Comparison of ENCODE assay signal across 12 mouse cellular contexts in the genomic region with DNA sequence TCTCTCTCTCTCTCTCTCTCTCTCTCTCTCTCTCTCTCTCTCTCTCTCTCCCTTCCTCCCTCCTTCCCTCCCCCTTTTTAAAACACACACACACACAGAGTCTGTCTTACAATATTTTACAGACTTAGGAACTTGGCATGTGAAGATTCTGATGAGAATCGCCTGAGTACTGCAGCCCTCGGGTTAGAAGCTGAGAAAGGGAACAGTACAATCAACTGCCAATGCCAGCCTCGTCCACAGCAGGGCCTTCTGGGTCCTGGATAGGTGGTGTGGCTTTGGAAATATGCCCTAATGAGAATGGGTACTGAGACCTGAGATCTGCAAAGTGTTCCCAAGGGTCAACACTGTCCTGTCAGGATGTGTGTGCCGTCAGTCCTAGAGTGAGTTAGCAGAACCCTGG.
DNase-seq lines count a peak whose midpoint lies in the region; ATAC-seq lines count a peak whose summit lies in the region.
"Had no signal": no experiment of that assay in that cellular context is flagged by ENCODE, and none has a peak within 500 bp of the region (broad histone marks: within the 10 kb centered on the region; RNA-seq: fewer than 3 reads in every experiment).

No protein-coding gene starts in this region.

- no peaks in the 10 kb centered on the region for H3K9me3 ChIP-seq in forebrain, embryonic 11.5 days (ENCODE audit: control insufficient read depth, low read length)
- no peaks in the 10 kb centered on the region for H3K9me3 ChIP-seq in hindbrain, embryonic 15.5 days
- H3K9me3 ChIP-seq in neural tube, embryonic 13.5 days: no peaks in the 10 kb centered on the region
- H3K9me3 ChIP-seq: limb, embryonic 12.5 days had no signal

- H3K4me1 ChIP-seq in forebrain, embryonic 11.5 days (replicated peaks; ENCODE audit: control insufficient read depth, insufficient read depth, low read length): peaks cover 10% of the 10 kb centered on the region
- peaks cover 22% of the 10 kb centered on the region for H3K4me1 ChIP-seq in hindbrain, embryonic 15.5 days (replicated peaks)
- peaks cover 33% of the 10 kb centered on the region for H3K4me1 ChIP-seq in neural tube, embryonic 13.5 days (replicated peaks)
- H3K4me1 ChIP-seq: limb, embryonic 12.5 days had no signal

- no peaks in the 10 kb centered on the region for H3K36me3 ChIP-seq in forebrain, embryonic 11.5 days (ENCODE audit: control insufficient read depth, insufficient read depth, low read length)
- no peaks in the 10 kb centered on the region for H3K36me3 ChIP-seq in hindbrain, embryonic 15.5 days
- H3K36me3 ChIP-seq in neural tube, embryonic 13.5 days: no peaks in the 10 kb centered on the region
- H3K36me3 ChIP-seq: limb, embryonic 12.5 days had no signal

- no peak overlapping the region for H3K4me2 ChIP-seq in forebrain, embryonic 11.5 days (ENCODE audit: low read depth, low read length, severe bottlenecking)
- H3K4me2 ChIP-seq in hindbrain, embryonic 15.5 days: no peak overlapping the region
- H3K4me2 ChIP-seq in neural tube, embryonic 13.5 days: 0 out of 2 replicates have a peak overlapping the region, but pooled peaks have one; percentile 0
- H3K4me2 ChIP-seq: limb, embryonic 12.5 days had no signal

- DNase-seq in frontal cortex, postnatal 36 days (ENCODE audit: low spot score in 2 of 2): no peak
- DNase-seq in forebrain, embryonic 11.5 days (ENCODE audit: low spot score): no peak
- no peak for DNase-seq in adrenal gland, postnatal 10 days
- DNase-seq in spleen, postnatal 4 days (ENCODE audit: low spot score in 2 of 2): no peak
- DNase-seq in urinary bladder, postnatal 4 days (ENCODE audit: low spot score in 2 of 2): no peak
- DNase-seq: heart, postnatal 10 days; liver, postnatal 0 days had no signal

- WGBS in forebrain, embryonic 11.5 days: 32% methylated on average over 4 of the region's 4 CpGs
- 27% methylated on average over 4 of the region's 4 CpGs for WGBS in hindbrain, embryonic 15.5 days
- 32% methylated on average over 4 of the region's 4 CpGs for WGBS in neural tube, embryonic 13.5 days

- H3K27me3 ChIP-seq in forebrain, embryonic 11.5 days (ENCODE audit: control insufficient read depth, insufficient read depth, low read length): no peaks in the 10 kb centered on the region; the same call in 1 of the 2 replicates
- H3K27me3 ChIP-seq in hindbrain, embryonic 15.5 days: no peaks in the 10 kb centered on the region
- no peaks in the 10 kb centered on the region for H3K27me3 ChIP-seq in neural tube, embryonic 13.5 days

- no peak overlapping the region for H3K4me3 ChIP-seq in forebrain, embryonic 11.5 days (ENCODE audit: low read depth, low read length)
- H3K4me3 ChIP-seq in hindbrain, embryonic 15.5 days: no peak overlapping the region
- no peak overlapping the region for H3K4me3 ChIP-seq in neural tube, embryonic 13.5 days
- H3K4me3 ChIP-seq: limb, embryonic 12.5 days had no signal

- no peak overlapping the region for H3K9ac ChIP-seq in forebrain, embryonic 11.5 days (ENCODE audit: low read length)
- H3K9ac ChIP-seq in hindbrain, embryonic 15.5 days: no peak overlapping the region
- H3K9ac ChIP-seq in neural tube, embryonic 13.5 days: peak overlapping the region; percentile 55; the same call in 1 of the 2 replicates
- H3K9ac ChIP-seq: limb, embryonic 12.5 days; liver, postnatal 0 days had no signal

- peak overlapping the region; percentile 67; the same call in 1 of the 2 replicates for H3K27ac ChIP-seq in forebrain, embryonic 11.5 days (ENCODE audit: low read depth, low read length)
- peak overlapping the region; percentile 90 for H3K27ac ChIP-seq in hindbrain, embryonic 15.5 days (replicated peaks)
- H3K27ac ChIP-seq in neural tube, embryonic 13.5 days (replicated peaks): peak overlapping the region; percentile 89
- H3K27ac ChIP-seq: limb, embryonic 12.5 days had no signal

- 0 out of 2 replicates have a peak, but pooled peaks have one; percentile 3 for ATAC-seq in frontal cortex, adult (ENCODE audit: low TSS enrichment)
- ATAC-seq in forebrain, embryonic 11.5 days (replicated peaks; ENCODE audit: low FRiP score): no peak
- ATAC-seq in hindbrain, embryonic 15.5 days (ENCODE audit: low FRiP score, low read depth): no peak
- peak; percentile 34; the same call in 1 of the 2 replicates for ATAC-seq in neural tube, embryonic 13.5 days (ENCODE audit: low read depth)
- ATAC-seq: intestine, postnatal 0 days; liver, postnatal 0 days had no signal

Comparison
In these comparisons a context has a peak if more than half of its experiments do, and no peak if none do; other contexts are left out.
1. ATAC-seq: peak in frontal cortex, adult (single experiment) and neural tube, embryonic 13.5 days (single experiment); none in forebrain, embryonic 11.5 days (single experiment) and hindbrain, embryonic 15.5 days (single experiment).
2. Peak in every context shown above with its lines, with median percentiles within 50 percentile points of each other: H3K27ac ChIP-seq.